In the genomic region with DNA sequence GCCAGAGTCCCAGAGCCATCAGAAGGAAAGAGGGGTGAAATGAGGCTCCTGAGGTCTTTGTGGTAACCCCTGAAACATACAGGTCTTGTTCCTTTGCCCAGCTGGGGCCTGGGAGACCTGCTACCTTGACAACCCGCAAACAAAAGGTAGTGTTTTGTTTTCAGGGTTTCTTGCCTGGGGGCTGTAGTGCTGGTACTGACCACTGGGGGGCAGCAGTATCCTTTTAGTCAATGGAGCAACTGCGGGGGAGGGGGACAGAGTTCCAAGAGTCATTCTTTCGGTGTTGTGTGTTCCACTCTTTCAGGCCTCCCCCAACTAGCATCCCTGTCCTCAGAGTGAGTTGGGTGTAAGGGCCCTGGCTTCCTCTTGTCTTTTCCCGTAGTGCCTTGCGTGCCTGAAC, we compare ENCODE assay signal across 8 mouse cellular contexts. TPM values are rescaled to one million over a fixed set of nuclear protein-coding genes. Genes with fewer than 3 reads are reported as not detected.
DNase-seq lines count a peak whose midpoint lies in the region; ATAC-seq and TF ChIP-seq lines count a peak whose summit lies in the region.

No protein-coding gene starts in this region.

- TF ChIP-seq POLR2A in olfactory bulb, adult 2 months (IDR thresholded peaks at IDR 0.05; ENCODE audit: insufficient read depth, low read depth, low read length), result no peak

- H3K36me3 ChIP-seq in E14TG2a.4 (ENCODE audit: insufficient read depth, low read length), result peaks cover 27% of the 10 kb centered on the region
- H3K36me3 ChIP-seq in forebrain, embryonic 10.5 days (replicated peaks), result 0 out of 2 replicates have a peak, but pooled peaks cover 9% of the 10 kb centered on the region
- no peaks in the 10 kb centered on the region for H3K36me3 ChIP-seq in lung, embryonic 16.5 days (ENCODE audit: control insufficient read depth, insufficient read depth, low read length)

- peak overlapping the region; percentile 89 for H3K27ac ChIP-seq in forebrain, embryonic 10.5 days
- H3K27ac ChIP-seq in lung, embryonic 16.5 days (ENCODE audit: low read length), result no peak overlapping the region
- no peak overlapping the region for H3K27ac ChIP-seq in olfactory bulb, adult 2 months (ENCODE audit: insufficient read depth, low read depth, low read length)

- ATAC-seq in lung, embryonic 16.5 days (ENCODE audit: low read depth), result peak; percentile 21; the same call in 1 of the 2 replicates

- 0 out of 2 replicates have a peak, but pooled peaks cover 4% of the 10 kb centered on the region for H3K27me3 ChIP-seq in E14TG2a.4 (ENCODE audit: insufficient read depth, low read length)
- peaks cover 23% of the 10 kb centered on the region for H3K27me3 ChIP-seq in forebrain, embryonic 10.5 days (ENCODE audit: poor library complexity, severe bottlenecking)
- H3K27me3 ChIP-seq in lung, embryonic 16.5 days (ENCODE audit: control insufficient read depth, insufficient read depth, low read depth, low read length), result no peaks in the 10 kb centered on the region

- peak overlapping the region; percentile 86 for H3K9ac ChIP-seq in lung, embryonic 16.5 days (ENCODE audit: low read length)

- H3K4me2 ChIP-seq in lung, embryonic 16.5 days (ENCODE audit: low read depth, low read length), result peak overlapping the region; percentile 98

- 19% methylated on average over 5 of the region's 5 CpGs for WGBS in forebrain, embryonic 10.5 days
- 19% methylated on average over 5 of the region's 5 CpGs for WGBS in lung, embryonic 16.5 days
- 22% methylated on average over 5 of the region's 5 CpGs for WGBS in olfactory bulb, adult 2 months

- intact Hi-C loops in heart, postnatal 10 days (cut with DNase I), result loop anchor here (1.0 kb wide), 2 partner anchors 34 to 71 kb away; no protein-coding TSS in a partner anchor

- H3K9me3 ChIP-seq in E14TG2a.4 (ENCODE audit: low read length), result no peaks in the 10 kb centered on the region
- H3K9me3 ChIP-seq in forebrain, embryonic 10.5 days, result no peaks in the 10 kb centered on the region
- H3K9me3 ChIP-seq in lung, embryonic 16.5 days (ENCODE audit: control insufficient read depth, low read length), result no peaks in the 10 kb centered on the region

- peak overlapping the region; percentile 84 for H3K4me3 ChIP-seq in E14TG2a.4 (replicated peaks; ENCODE audit: low read length)
- peak overlapping the region; percentile 79 for H3K4me3 ChIP-seq in forebrain, embryonic 10.5 days
- peak overlapping the region; percentile 74 for H3K4me3 ChIP-seq in lung, embryonic 16.5 days (ENCODE audit: low read length)
- peak overlapping the region; percentile 19; the same call in 1 of the 2 replicates for H3K4me3 ChIP-seq in olfactory bulb, adult 2 months (ENCODE audit: insufficient read depth, low read depth, low read length)

- TF ChIP-seq CTCF in E14TG2a.4 (conservative IDR thresholded peaks at IDR 0.05; ENCODE audit: low read length), result peak; percentile 99
- peak; percentile 52; the same call in 1 of the 2 replicates for TF ChIP-seq CTCF in olfactory bulb, adult 2 months (IDR thresholded peaks at IDR 0.05; ENCODE audit: insufficient read depth, low read depth, low read length)

- DNase-seq in brain, adult 2 months (ENCODE audit: low read depth, low spot score), result peak; percentile 91
- DNase-seq in forebrain, embryonic 10.5 days (ENCODE audit: extremely low spot score, low spot score), result peak; percentile 87
- DNase-seq in heart, postnatal 10 days, result peak; percentile 87 to 93
- DNase-seq in kidney, postnatal 4 days, result peak; percentile 93 to 94
- peak; percentile 89 for DNase-seq in thymus, postnatal 14 days

- H3K4me1 ChIP-seq in E14TG2a.4 (replicated peaks; ENCODE audit: low read depth, low read length), result peaks cover 88% of the 10 kb centered on the region
- peaks cover 57% of the 10 kb centered on the region for H3K4me1 ChIP-seq in forebrain, embryonic 10.5 days
- H3K4me1 ChIP-seq in lung, embryonic 16.5 days (replicated peaks; ENCODE audit: control insufficient read depth, insufficient read depth, low read length), result peaks cover 11% of the 10 kb centered on the region
- H3K4me1 ChIP-seq in olfactory bulb, adult 2 months (ENCODE audit: control insufficient read depth, insufficient read depth, low read length), result peaks cover 38% of the 10 kb centered on the region

RNA-seq across cellular contexts. Expression of a gene that starts 1.6 kb away (rescaled TPM):
- polyA plus RNA-seq in forebrain, embryonic 10.5 days (2016; fragmentation: Nextera tagmentation; extraction: Ambion mirVana), result 22.5 and 23.2 TPM in 2 replicates
- 10 to 100 TPM; 20.6 to 26.6 TPM for total RNA-seq in heart, postnatal 10 days (2021)
- polyA plus RNA-seq in lung, embryonic 16.5 days (2015; fragmentation: Nextera tagmentation; extraction: Ambion mirVana), result 27.3 and 27.9 TPM in 2 replicates
- not detected in 2 replicates for polyA plus RNA-seq in olfactory bulb, adult 2 months (2012; ENCODE audit: insufficient read depth, insufficient read length, low replicate concordance, missing spikeins)

RNA-seq across cellular contexts. Expression of a gene that starts 8.6 kb away (rescaled TPM):
- not detected in 2 replicates for polyA plus RNA-seq in forebrain, embryonic 10.5 days (2016; fragmentation: Nextera tagmentation; extraction: Ambion mirVana)
- 1 to 10 TPM; 1.7 to 2.8 TPM for total RNA-seq in heart, postnatal 10 days (2021)
- polyA plus RNA-seq in lung, embryonic 16.5 days (2015; fragmentation: Nextera tagmentation; extraction: Ambion mirVana), result 3.4 and 3.7 TPM in 2 replicates
- polyA plus RNA-seq in olfactory bulb, adult 2 months (2012; ENCODE audit: insufficient read depth, insufficient read length, low replicate concordance, missing spikeins), result not detected in 2 replicates

RNA-seq across cellular contexts. Expression of a gene that starts 17.8 kb away (rescaled TPM):
- polyA plus RNA-seq in forebrain, embryonic 10.5 days (2016; fragmentation: Nextera tagmentation; extraction: Ambion mirVana), result not detected in 2 replicates
- total RNA-seq in heart, postnatal 10 days (2021), result 1 to 10 TPM; 2.5 to 2.8 TPM
- polyA plus RNA-seq in lung, embryonic 16.5 days (2015; fragmentation: Nextera tagmentation; extraction: Ambion mirVana), result 1.1 and 1.5 TPM in 2 replicates
- polyA plus RNA-seq in olfactory bulb, adult 2 months (2012; ENCODE audit: insufficient read depth, insufficient read length, low replicate concordance, missing spikeins), result not detected in 2 replicates

RNA-seq across cellular contexts. Expression of a gene that starts 46.6 kb away (rescaled TPM):
- polyA plus RNA-seq in forebrain, embryonic 10.5 days (2016; fragmentation: Nextera tagmentation; extraction: Ambion mirVana), result 68.1 and 70.3 TPM in 2 replicates
- 10 to 100 TPM; 45.1 to 48.3 TPM for total RNA-seq in heart, postnatal 10 days (2021)
- 49.9 and 52.7 TPM in 2 replicates for polyA plus RNA-seq in lung, embryonic 16.5 days (2015; fragmentation: Nextera tagmentation; extraction: Ambion mirVana)
- not detected in 2 replicates for polyA plus RNA-seq in olfactory bulb, adult 2 months (2012; ENCODE audit: insufficient read depth, insufficient read length, low replicate concordance, missing spikeins)

RNA-seq across cellular contexts. Expression of a gene that starts 48.4 kb away (rescaled TPM):
- polyA plus RNA-seq in forebrain, embryonic 10.5 days (2016; fragmentation: Nextera tagmentation; extraction: Ambion mirVana), result 2.0 and 2.4 TPM in 2 replicates
- total RNA-seq in heart, postnatal 10 days (2021), result under 1 TPM in 1 of 2 experiments, not detected in 1; 0.34 TPM
- 4.6 and 5.1 TPM in 2 replicates for polyA plus RNA-seq in lung, embryonic 16.5 days (2015; fragmentation: Nextera tagmentation; extraction: Ambion mirVana)
- polyA plus RNA-seq in olfactory bulb, adult 2 months (2012; ENCODE audit: insufficient read depth, insufficient read length, low replicate concordance, missing spikeins), result not detected in 2 replicates

Comparison
In these comparisons a context has a peak if more than half of its experiments do, and no peak if none do; other contexts are left out.
1. H3K4me3 ChIP-seq: peak in every context shown above with its lines; median percentile 84 in E14TG2a.4; 79 in forebrain, embryonic 10.5 days; 74 in lung, embryonic 16.5 days; 19 in olfactory bulb, adult 2 months.